Mouse (Mus musculus): ENCODE data around the gene Gm10037. TPM values are rescaled to one million over a fixed set of nuclear protein-coding genes. Genes with fewer than 3 reads are reported as not detected.
"Not testable (repeated sequence)": the region's sequence is repeated elsewhere in the genome, so short reads cannot be mapped to it uniquely, and the experiment has no call there.

Gene Gm10037
- 5.2 and 7.5 TPM in 2 replicates for polyA plus RNA-seq (2014; fragmentation: Nextera tagmentation; extraction: Ambion mirVana)

GRCm38 (mm10) chr13:67830911-67831336 is at the start of gene Gm10037:
Gene Gm10037, plus strand, starts transcription at chr13:67831106.
- Histone ChIP-seq H3K4me3 (replicated peaks; ENCODE audit: low read length) (peak within 1 kb of the TSS; percentile 45), H3K4me1 (replicated peaks; ENCODE audit: control insufficient read depth, insufficient read depth, low read length) (no peaks in the 10 kb centered on the region), H3K36me3 (replicated peaks; ENCODE audit: control insufficient read depth, insufficient read depth) (peaks cover 10% of the 10 kb centered on the region), H3K9ac (peak within 1 kb of the TSS; percentile 77), H3K9me3 (ENCODE audit: control insufficient read depth, low read length) (peaks cover 11% of the 10 kb centered on the region; the same call in 1 of the 2 replicates), H3K27me3 (ENCODE audit: control insufficient read depth, insufficient read depth, low read length) (no peaks in the 10 kb centered on the region), H3K4me2 (replicated peaks) (peak within 1 kb of the TSS; percentile 70), H3K27ac (no peak within 1 kb of the TSS)
- peak; percentile 85 for ATAC-seq (ENCODE audit: low FRiP score)
- 5% methylated on average over 14 of the region's 14 CpGs for WGBS
- DNase-seq (ENCODE audit: low spot score) = peak; percentile 87

GRCm38 (mm10) chr13:67791921-67792455 is 38.9 kb upstream of the Gm10037 start:
- no peak for DNase-seq (ENCODE audit: low spot score)
- Histone ChIP-seq H3K27ac (no peak overlapping the region), H3K4me2 (replicated peaks) (no peak overlapping the region), H3K9ac (no peak overlapping the region), H3K36me3 (replicated peaks; ENCODE audit: control insufficient read depth, insufficient read depth) (peaks cover 5% of the 10 kb centered on the region), H3K9me3 (ENCODE audit: control insufficient read depth, low read length) (peaks cover 5% of the 10 kb centered on the region; the same call in 1 of the 2 replicates), H3K4me3 (replicated peaks; ENCODE audit: low read length) (no peak overlapping the region), H3K4me1 (replicated peaks; ENCODE audit: control insufficient read depth, insufficient read depth, low read length) (no peaks in the 10 kb centered on the region), H3K27me3 (ENCODE audit: control insufficient read depth, insufficient read depth, low read length) (no peaks in the 10 kb centered on the region)
- no peak for ATAC-seq (ENCODE audit: low FRiP score)
- 91% methylated on average over 10 of the region's 10 CpGs for WGBS

- DNase-seq (ENCODE audit: low spot score) (no peak), ATAC-seq (ENCODE audit: low FRiP score) (no peak)
- Histone ChIP-seq H3K4me1 (replicated peaks; ENCODE audit: control insufficient read depth, insufficient read depth, low read length) (no peaks in the 10 kb centered on the region), H3K36me3 (replicated peaks; ENCODE audit: control insufficient read depth, insufficient read depth) (no peaks in the 10 kb centered on the region), H3K4me2 (replicated peaks) (no peak overlapping the region), H3K9me3 (ENCODE audit: control insufficient read depth, low read length) (no peaks in the 10 kb centered on the region), H3K27ac (no peak overlapping the region), H3K4me3 (replicated peaks; ENCODE audit: low read length) (no peak overlapping the region), H3K9ac (no peak overlapping the region), H3K27me3 (ENCODE audit: control insufficient read depth, insufficient read depth, low read length) (no peaks in the 10 kb centered on the region)
- 68% methylated on average over 3 of the region's 3 CpGs for WGBS
Observed at GRCm38 (mm10) chr13:67798618-67799017, 32.3 kb upstream of the Gm10037 start.

- not testable (repeated sequence) for ATAC-seq (ENCODE audit: low FRiP score); H3K4me2 ChIP-seq (replicated peaks)
- 88% methylated on average over 3 of the region's 3 CpGs for WGBS
Observed at GRCm38 (mm10) chr13:67799151-67799550, 31.8 kb upstream of the Gm10037 start.

GRCm38 (mm10) chr13:67811651-67812210 is 19.2 kb upstream of the Gm10037 start:
- H3K27ac ChIP-seq = no peak overlapping the region
- no peak overlapping the region for H3K9ac ChIP-seq
- no peaks in the 10 kb centered on the region for H3K9me3 ChIP-seq (ENCODE audit: control insufficient read depth, low read length)
- peaks cover 3% of the 10 kb centered on the region; the same call in 1 of the 2 replicates for H3K4me1 ChIP-seq (replicated peaks; ENCODE audit: control insufficient read depth, insufficient read depth, low read length)
- DNase-seq (ENCODE audit: low spot score) = no peak
- H3K27me3 ChIP-seq (ENCODE audit: control insufficient read depth, insufficient read depth, low read length) = no peaks in the 10 kb centered on the region
- no peak for ATAC-seq (ENCODE audit: low FRiP score)
- H3K4me2 ChIP-seq (replicated peaks) = no peak overlapping the region
- 71% methylated on average over 1 of the region's 1 CpGs for WGBS
- H3K36me3 ChIP-seq (replicated peaks; ENCODE audit: control insufficient read depth, insufficient read depth) = no peaks in the 10 kb centered on the region
- H3K4me3 ChIP-seq (replicated peaks; ENCODE audit: low read length) = no peak overlapping the region

More at GRCm38 (mm10) chr13:67799151-67799550, 31.8 kb upstream of the Gm10037 start:
- not testable (repeated sequence) for H3K4me1 ChIP-seq (replicated peaks; ENCODE audit: control insufficient read depth, insufficient read depth, low read length); H3K9me3 ChIP-seq (ENCODE audit: control insufficient read depth, low read length); H3K4me3 ChIP-seq (replicated peaks; ENCODE audit: low read length); H3K9ac ChIP-seq; H3K27me3 ChIP-seq (ENCODE audit: control insufficient read depth, insufficient read depth, low read length); H3K27ac ChIP-seq; H3K36me3 ChIP-seq (replicated peaks; ENCODE audit: control insufficient read depth, insufficient read depth); DNase-seq (ENCODE audit: low spot score)

- ATAC-seq (ENCODE audit: low FRiP score) = no peak
- H3K27me3 ChIP-seq (ENCODE audit: control insufficient read depth, insufficient read depth, low read length) = no peaks in the 10 kb centered on the region
- peaks cover 3% of the 10 kb centered on the region; the same call in 1 of the 2 replicates for H3K4me1 ChIP-seq (replicated peaks; ENCODE audit: control insufficient read depth, insufficient read depth, low read length)
- H3K9ac ChIP-seq = no peak overlapping the region
- peak overlapping the region; percentile 85; the same call in 1 of the 2 replicates for H3K27ac ChIP-seq
- peak overlapping the region; percentile 61 for H3K4me3 ChIP-seq (replicated peaks; ENCODE audit: low read length)
- H3K36me3 ChIP-seq (replicated peaks; ENCODE audit: control insufficient read depth, insufficient read depth) = peaks cover 5% of the 10 kb centered on the region
- H3K9me3 ChIP-seq (ENCODE audit: control insufficient read depth, low read length) = peaks cover 6% of the 10 kb centered on the region; the same call in 1 of the 2 replicates
- no peak for DNase-seq (ENCODE audit: low spot score)
- H3K4me2 ChIP-seq (replicated peaks) = peak overlapping the region; percentile 73
- WGBS = 78% methylated on average over 8 of the region's 8 CpGs
Observed at GRCm38 (mm10) chr13:67812961-67813709, 17.8 kb upstream of the Gm10037 start.

- no peaks in the 10 kb centered on the region for H3K27me3 ChIP-seq (ENCODE audit: control insufficient read depth, insufficient read depth, low read length)
- peak within 1 kb of the TSS; percentile 61 for H3K4me3 ChIP-seq (replicated peaks; ENCODE audit: low read length)
- H3K36me3 ChIP-seq (replicated peaks; ENCODE audit: control insufficient read depth, insufficient read depth) = peaks cover 12% of the 10 kb centered on the region
- ATAC-seq (ENCODE audit: low FRiP score) (peak; percentile 96), DNase-seq (ENCODE audit: low spot score) (peak; percentile 88)
- H3K4me2 ChIP-seq (replicated peaks) = peak within 1 kb of the TSS; percentile 73
- peak within 1 kb of the TSS; percentile 73 for H3K9ac ChIP-seq
- H3K9me3 ChIP-seq (ENCODE audit: control insufficient read depth, low read length) = peaks cover 14% of the 10 kb centered on the region; the same call in 1 of the 2 replicates
- peaks cover 3% of the 10 kb centered on the region; the same call in 1 of the 2 replicates for H3K4me1 ChIP-seq (replicated peaks; ENCODE audit: control insufficient read depth, insufficient read depth, low read length)
- WGBS = 5% methylated on average over 31 of the region's 31 CpGs
- H3K27ac ChIP-seq = peak within 1 kb of the TSS; percentile 85
Observed at GRCm38 (mm10) chr13:67813710-67814660, 16.9 kb upstream of the Gm10037 start, which contains the start of gene Zfp273. Gene Zfp273, plus strand, starts transcription at chr13:67813740.

GRCm38 (mm10) chr13:67818636-67819035 is 12.3 kb upstream of the Gm10037 start:
- Histone ChIP-seq H3K9me3 (ENCODE audit: control insufficient read depth, low read length) (peaks cover 28% of the 10 kb centered on the region), H3K4me2 (replicated peaks) (no peak overlapping the region), H3K4me3 (replicated peaks; ENCODE audit: low read length) (no peak overlapping the region), H3K9ac (no peak overlapping the region), H3K4me1 (replicated peaks; ENCODE audit: control insufficient read depth, insufficient read depth, low read length) (peaks cover 3% of the 10 kb centered on the region; the same call in 1 of the 2 replicates), H3K36me3 (replicated peaks; ENCODE audit: control insufficient read depth, insufficient read depth) (peaks cover 29% of the 10 kb centered on the region), H3K27ac (no peak overlapping the region), H3K27me3 (ENCODE audit: control insufficient read depth, insufficient read depth, low read length) (no peaks in the 10 kb centered on the region)
- WGBS = 95% methylated on average over 1 of the region's 1 CpGs
- DNase-seq (ENCODE audit: low spot score) = no peak
- no peak for ATAC-seq (ENCODE audit: low FRiP score)

All from hindbrain, embryonic 14.5 days (tissue).